Mouse (Mus musculus): ENCODE measurements around the gene Fgf12.

The Fgf12 gene

GRCm38 (mm10) chr16:28752638-28753118, at the start of gene Fgf12:
TSS of gene Fgf12 (minus strand) at chr16:28753068.
- DNase-seq, result no peak

- no peak for DNase-seq
Measured at GRCm38 (mm10) chr16:28793115-28793514, 40.2 kb upstream of the Fgf12 start.

DNA sequence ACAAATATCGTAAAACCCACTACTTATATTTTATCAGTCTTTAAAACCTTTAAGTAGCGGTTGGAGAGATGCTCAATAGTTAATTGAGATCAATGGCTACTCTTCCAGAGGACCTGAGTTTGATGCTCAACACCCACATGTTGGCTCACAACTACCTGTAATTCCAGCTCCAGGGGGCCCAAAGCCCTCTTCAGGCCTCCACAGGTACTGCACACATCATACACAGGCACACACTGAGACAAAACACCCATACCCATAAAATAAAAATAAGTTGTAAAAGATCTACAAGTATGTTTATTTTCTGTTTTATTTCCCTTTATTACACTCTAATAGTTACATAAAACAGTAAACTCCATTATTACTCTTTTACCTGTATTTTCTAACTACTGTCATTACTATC, 17.4 kb upstream of the Fgf12 start:
- no peak for DNase-seq

DNA sequence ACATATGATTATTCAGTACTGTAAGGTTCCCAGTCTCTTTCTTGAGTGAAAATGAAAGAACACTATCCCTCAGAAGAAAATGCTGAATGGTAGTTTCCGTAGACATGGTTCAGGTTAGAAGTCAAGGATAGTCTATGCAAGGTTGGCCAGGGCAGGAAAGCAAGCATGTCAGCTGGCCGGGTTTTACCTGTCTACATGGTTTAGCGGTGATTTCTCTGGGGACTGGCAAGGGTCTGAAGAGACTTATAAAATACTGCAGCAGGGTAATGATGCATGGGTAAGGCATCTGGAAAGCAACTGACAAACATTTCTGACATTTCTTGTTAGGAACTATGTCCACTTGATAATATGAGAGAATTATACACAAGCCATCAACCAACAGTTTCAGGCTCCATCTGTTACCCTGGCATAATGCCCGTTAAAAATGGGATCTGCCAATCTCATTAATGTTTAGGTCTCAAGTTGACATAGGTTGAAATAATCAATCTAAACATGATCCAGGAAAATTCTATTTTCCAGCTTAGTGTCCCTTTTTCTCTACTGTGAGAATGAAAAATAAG, 8.6 kb upstream of the Fgf12 start:
- DNase-seq, result no peak

DNA sequence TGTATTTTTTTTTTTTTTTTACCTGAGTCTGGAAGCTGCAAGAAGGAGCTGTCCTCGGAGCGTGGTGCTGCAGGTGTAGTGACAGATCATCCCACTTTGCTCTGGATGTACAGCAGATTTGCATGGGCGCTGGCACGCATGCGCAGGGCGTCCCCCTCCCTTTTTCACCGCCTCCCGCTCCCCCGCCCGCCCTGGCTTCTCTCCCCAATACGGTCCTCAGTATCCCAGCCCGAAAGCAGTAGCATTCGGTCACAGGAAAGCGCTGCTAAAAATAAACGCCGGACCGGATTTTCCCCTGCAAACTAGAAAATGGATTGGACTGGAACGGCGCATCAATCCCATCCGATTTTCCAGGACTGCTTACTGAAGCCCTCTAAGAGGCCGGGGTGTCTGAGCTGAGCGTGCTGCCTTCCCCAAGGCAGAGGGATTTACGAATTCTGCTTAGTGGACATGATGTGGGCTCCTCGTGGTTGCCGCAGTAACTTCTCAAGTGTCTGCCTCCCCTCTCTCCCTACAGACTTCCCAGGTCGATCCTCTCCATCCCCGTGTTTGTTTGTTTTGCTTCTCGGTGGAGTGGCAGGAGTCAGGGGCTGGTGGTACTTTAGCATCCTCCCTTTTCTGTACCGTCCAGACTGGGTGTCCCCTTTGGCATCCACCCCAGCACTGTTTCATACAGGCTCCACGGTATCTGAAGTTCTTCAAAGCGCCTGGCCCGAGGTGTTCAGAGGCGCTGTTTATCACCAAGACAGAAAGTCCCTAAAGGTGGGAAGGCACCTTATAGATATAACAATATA, 453 bp upstream of the Fgf12 start:
- DNase-seq, result no peak

GRCm38 (mm10) chr16:28734461-28734860, 18.4 kb downstream of the Fgf12 start:
- no peak for DNase-seq

DNA sequence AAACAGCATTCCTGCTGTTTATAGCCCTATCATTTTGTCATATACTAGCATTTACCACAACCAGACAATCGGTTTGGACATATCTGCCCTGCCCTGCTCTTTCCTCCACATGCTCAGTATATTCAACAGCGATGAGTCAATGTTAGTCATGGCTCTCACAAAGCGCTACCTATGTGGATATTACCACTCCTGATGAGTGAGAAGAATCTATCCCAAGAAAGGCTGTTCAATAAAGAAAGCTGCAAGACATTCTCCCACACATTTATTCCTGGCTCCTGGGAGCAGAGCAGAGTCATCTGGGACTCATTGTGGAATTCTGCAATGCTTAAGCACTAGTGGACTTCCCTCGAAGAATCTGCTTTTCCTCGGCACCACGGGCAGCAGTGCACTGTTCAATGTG, 26.1 kb downstream of the Fgf12 start:
- DNase-seq, result no peak

GRCm38 (mm10) chr16:28706623-28707022, 46.2 kb downstream of the Fgf12 start:
- DNase-seq, result no peak

DNA sequence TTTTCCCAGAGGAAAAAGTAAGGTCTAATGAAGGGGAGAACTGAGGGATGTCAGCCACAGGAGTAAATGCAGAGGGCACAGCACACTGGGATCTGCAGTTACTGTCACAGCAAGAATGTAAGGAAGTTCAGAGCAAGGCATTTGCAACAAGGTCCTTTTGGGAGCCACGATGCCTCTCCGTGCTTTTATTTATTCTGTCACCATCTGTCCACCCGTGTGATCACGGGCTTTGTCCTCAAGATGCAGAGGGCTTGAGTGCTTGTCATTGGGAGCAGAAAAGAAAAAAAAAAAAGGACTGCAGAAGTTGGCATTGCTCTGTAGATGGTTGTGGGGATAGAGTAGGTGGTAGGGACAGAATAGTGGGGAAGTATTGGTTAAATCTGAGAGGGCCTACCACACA, 52.5 kb downstream of the Fgf12 start:
- no peak for DNase-seq

- no peak for DNase-seq
Measured at GRCm38 (mm10) chr16:28696851-28697250, 56.0 kb downstream of the Fgf12 start.

DNA sequence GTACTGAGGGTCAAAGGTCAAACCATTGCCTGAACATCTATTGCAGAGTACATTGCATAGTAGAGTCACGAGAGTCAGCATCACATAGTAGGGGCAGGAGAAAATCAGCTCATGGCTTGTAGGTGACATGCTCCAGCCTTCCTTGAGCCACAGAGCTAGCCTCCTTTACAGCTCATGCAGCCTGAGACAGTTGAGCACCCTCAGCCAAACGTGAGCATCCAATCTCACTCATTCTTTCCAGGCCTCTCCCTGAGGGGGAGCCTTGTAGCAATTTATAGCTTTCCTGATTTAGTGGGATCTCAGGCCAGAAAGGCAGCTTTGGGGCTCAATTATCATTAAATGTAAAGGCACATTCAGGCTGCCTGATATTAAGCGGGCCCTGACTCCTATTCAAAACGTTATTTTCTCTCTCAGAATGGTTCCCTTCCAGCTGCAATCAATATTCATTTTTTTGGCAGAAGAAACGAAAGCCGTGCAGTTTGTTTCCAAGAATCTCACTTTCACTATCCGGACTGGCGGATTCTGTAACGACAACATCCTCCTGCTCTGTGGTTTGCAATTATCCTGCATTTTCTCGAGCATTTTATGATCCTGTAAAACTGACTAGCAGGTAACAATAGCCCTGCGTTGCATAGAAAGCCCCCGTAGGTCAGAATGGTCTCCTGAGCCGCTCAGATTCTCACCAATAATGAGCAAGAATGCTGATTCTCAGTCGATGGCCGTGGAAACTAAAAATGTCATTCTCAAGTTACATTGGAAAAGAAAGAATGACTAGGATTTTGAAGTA, 58.6 kb downstream of the Fgf12 start:
- DNase-seq, result no peak

GRCm38 (mm10) chr16:28688861-28689385, 63.9 kb downstream of the Fgf12 start:
- no peak for DNase-seq

DNA sequence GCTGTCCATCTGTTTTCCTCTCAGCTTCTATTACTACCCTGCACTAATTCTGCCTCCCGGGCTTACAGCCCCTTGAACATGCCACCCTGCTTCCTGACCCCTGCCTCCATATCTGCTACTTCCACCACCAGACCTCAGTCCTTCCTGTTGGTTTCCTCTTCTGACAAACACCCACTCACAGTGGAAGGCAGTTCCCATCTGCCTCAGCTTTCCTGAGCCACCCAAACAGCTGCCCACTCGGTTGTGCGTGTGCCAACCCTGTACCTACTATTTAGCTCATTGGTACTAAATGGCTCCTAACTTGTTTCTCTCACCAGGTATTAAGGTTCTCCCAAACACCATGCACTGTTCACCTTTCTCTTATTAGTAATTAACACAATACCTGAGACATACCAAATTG, 71.2 kb downstream of the Fgf12 start:
- DNase-seq, result no peak

GRCm38 (mm10) chr16:28668815-28669347, 84.0 kb downstream of the Fgf12 start:
- DNase-seq, result no peak

- no peak for DNase-seq
Measured at GRCm38 (mm10) chr16:28652640-28653039, 100.2 kb downstream of the Fgf12 start.

DNA sequence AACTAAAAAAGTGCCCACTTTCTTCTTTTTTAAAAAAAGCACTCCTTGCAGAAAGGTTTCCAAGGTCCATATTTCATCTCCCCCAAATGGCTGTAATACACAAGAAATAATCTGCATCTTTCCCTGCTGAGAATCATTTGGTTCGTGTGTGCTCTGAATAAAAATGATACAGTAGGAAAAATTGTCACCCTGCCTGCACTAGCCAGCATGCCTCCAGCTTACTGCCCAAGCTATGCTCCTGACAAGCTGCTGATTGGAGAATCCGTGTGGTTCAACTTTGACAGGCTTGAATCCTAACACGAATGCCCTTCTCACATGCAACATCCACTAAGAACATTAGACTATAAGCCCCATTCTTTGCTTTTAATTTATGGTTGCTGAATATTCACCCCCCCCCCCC, 102.3 kb downstream of the Fgf12 start:
- DNase-seq, result no peak

DNA sequence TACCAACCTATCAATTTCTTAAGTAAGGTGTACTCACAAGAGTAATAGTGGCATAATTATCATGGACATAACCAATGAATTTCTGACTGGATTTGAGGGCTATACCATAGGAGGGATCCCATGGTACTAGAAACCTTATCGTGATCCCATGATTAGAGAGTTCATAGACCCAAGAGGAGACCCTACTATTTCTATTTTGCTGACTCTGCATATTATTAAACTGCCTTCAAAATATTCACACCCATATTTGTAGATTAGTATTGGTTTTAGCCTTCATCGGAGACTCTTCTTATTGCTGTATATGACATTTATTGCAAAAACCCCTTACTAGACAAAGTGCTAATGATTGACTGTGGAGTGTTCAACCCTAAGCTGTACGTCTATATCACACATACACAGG, 107.8 kb downstream of the Fgf12 start:
- DNase-seq, result no peak

GRCm38 (mm10) chr16:28631721-28632120, 121.1 kb downstream of the Fgf12 start:
- DNase-seq, result no peak

- no peak for DNase-seq
Measured at GRCm38 (mm10) chr16:28630771-28631484, 121.9 kb downstream of the Fgf12 start.

DNA sequence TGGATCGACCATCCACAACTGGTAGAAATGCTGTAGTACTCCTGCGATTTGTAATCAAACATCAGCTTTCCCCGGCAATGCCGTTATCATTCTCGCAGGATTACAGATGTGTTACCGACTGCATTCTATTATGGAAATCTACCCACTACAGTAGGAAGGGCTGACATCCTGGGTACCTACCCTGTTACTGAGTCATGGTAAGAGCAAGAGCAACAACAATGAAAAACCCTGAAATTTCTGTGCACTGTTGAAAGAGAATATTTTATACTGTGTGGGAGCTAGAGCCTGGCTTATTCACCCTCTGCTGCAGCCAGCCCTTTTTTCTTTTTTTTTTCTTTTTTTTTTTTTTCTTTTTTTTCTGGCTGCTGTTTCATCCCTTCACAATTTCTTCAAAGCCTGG, 126.6 kb downstream of the Fgf12 start:
- DNase-seq, result no peak

DNA sequence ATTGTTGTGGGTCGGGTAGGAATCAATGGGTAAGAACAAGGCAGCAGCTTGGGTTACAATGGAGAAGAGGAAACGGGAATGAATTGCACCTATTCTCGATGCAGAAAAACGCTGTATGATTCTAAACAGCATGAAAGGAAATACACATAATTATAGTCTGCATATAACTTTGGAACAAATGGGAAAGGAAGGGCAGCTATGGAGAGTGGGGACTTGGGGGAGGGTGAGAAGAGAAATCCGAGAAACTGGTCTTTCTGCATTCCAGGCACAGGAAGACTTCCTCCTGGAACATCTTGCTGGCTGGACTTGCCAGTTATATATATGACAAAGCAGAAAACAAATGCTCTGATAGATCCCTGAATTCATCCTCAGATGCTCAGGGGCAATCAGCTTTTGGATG, 127.2 kb downstream of the Fgf12 start:
- DNase-seq, result no peak

DNA sequence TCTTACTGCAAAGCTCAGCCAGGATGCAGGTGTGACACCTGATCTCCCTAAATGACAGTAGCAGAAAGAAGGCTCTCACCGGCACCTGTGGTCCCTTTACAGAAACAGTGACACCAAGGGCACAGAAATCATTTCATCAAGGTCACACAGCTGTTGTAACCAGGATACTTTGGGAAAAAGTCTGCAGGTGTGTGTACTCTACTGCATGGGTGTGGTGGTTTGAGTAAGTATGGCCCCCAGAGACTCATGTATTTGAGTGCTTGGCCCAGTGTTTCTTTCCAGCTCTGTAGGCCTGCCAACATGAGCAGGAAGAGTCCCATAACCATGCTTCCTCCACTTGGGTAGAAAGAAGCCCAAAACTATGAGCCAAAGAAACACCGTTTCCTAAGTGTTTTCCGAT, 138.5 kb downstream of the Fgf12 start:
- no peak for DNase-seq

GRCm38 (mm10) chr16:28610940-28611339, 141.9 kb downstream of the Fgf12 start:
- DNase-seq, result no peak

Measured in thymus, postnatal 25 days (tissue).